Mouse (Mus musculus) limb, embryonic 14.5 days (tissue): ENCODE data around the gene Cib1. TPM values are rescaled to one million over a fixed set of nuclear protein-coding genes. Genes with fewer than 3 reads are reported as not detected.

Experiments
- ATAC-seq: fragments of 200-750 bp; cut with Nextera tagmentation; 2 replicates; pipeline ENCODE4 v1.8.0; 2017; ENCODE audit warnings: low read depth, moderate number of reproducible peaks, moderate TSS enrichment; ENCODE audit not compliant: low FRiP score
- DNase-seq: peaks from one replicate; pipeline ENCODE4 v3.0.0-alpha.2; 2015; ENCODE audit warnings: low spot score
- H3K27ac ChIP-seq: fragments of 300-500 bp; sonication (generic); replicated peaks from 2 replicates; pipeline ENCODE4 v1.5.1; 2014; ENCODE audit warnings: low read depth, mild to moderate bottlenecking, low read length, moderate library complexity, mixed read lengths
- H3K27me3 ChIP-seq: fragments of 300-500 bp; sonication (generic); 2 replicates; pipeline ENCODE4 v1.6.1; 2014; ENCODE audit warnings: low read length, mixed read lengths; ENCODE audit not compliant: control insufficient read depth, insufficient read depth
- H3K36me3 ChIP-seq: fragments of 300-500 bp; sonication (generic); 2 replicates; pipeline ENCODE4 v1.6.1; 2014; ENCODE audit warnings: mild to moderate bottlenecking, low read length, moderate library complexity, mixed read lengths; ENCODE audit not compliant: control insufficient read depth, insufficient read depth
- H3K4me1 ChIP-seq: fragments of 300-500 bp; sonication (generic); 2 replicates; pipeline ENCODE4 v1.6.1; 2014; ENCODE audit warnings: antibody characterized with exemption, low read length, mixed read lengths; ENCODE audit not compliant: control insufficient read depth, insufficient read depth
- H3K4me2 ChIP-seq: fragments of 300-500 bp; sonication (generic); replicated peaks from 2 replicates; pipeline ENCODE4 v1.6.1; 2014; ENCODE audit warnings: low read depth, mild to moderate bottlenecking, low read length, moderate library complexity; ENCODE audit not compliant: severe bottlenecking
- H3K4me3 ChIP-seq: fragments of 300-500 bp; sonication (generic); replicated peaks from 2 replicates; pipeline ENCODE4 v1.5.1; 2014; ENCODE audit warnings: low read length
- H3K9ac ChIP-seq: fragments of 300-500 bp; sonication (generic); 2 replicates; pipeline ENCODE4 v1.6.1; 2014; ENCODE audit warnings: mild to moderate bottlenecking, low read depth, low read length, moderate library complexity; ENCODE audit not compliant: severe bottlenecking
- H3K9me3 ChIP-seq: fragments of 300-500 bp; sonication (generic); 2 replicates; pipeline ENCODE4 v1.6.1; 2016; ENCODE audit warnings: low read length; ENCODE audit not compliant: control insufficient read depth
- POLR2A ChIP-seq: fragments of 200-500 bp; IDR thresholded peaks from 2 replicates; pipeline ENCODE4 v1.8.0; 2012; ENCODE audit warnings: inconsistent platforms, mild to moderate bottlenecking, moderate library complexity, borderline replicate concordance; ENCODE audit not compliant: insufficient read depth, insufficient read length; ENCODE audit errors: extremely low read depth
- WGBS: fragments of 180-500 bp; shearing (Covaris S2); extraction: QIAGEN DNeasy Blood & Tissue Kit; methylation state at CpG from one replicate; pipeline ENCODE4 v1.1.7; 2014; 5-methylcytosine and 5-hydroxymethylcytosine counted together
- polyA plus RNA-seq, 2 experiments: library from polyadenylated mRNA; depleted of rRNA in 1 of 2; stranded (reverse) in 1 of 2; unstranded in 1 of 2; fragments of >200 nt; fragmentation: Nextera tagmentation in 1 of 2; extraction: Ambion mirVana in 1 of 2; gene quantifications; 2 replicates each; pipeline versions ENCODE4 v1.2.1 to v1.2.3; 2012 to 2014

Cib1 gene
- polyA plus RNA-seq, 2 experiments = 37.8 to 66.1 TPM

GRCm38 (mm10) chr7:80179790-80180189, 52.8 kb downstream of the Cib1 start:
- no peak for ATAC-seq

GRCm38 (mm10) chr7:80179327-80179726, 53.3 kb downstream of the Cib1 start:
- H3K4me1 ChIP-seq = no peaks in the 10 kb centered on the region
- no peaks in the 10 kb centered on the region for H3K9me3 ChIP-seq
- ATAC-seq (no peak), DNase-seq (no peak)
- H3K9ac ChIP-seq = no peak overlapping the region
- no peaks in the 10 kb centered on the region for H3K36me3 ChIP-seq
- 93% methylated on average over 6 of the region's 6 CpGs for WGBS
- no peaks in the 10 kb centered on the region for H3K27me3 ChIP-seq
- no peak for TF ChIP-seq POLR2A
- no peak overlapping the region for H3K27ac ChIP-seq
- no peak overlapping the region for H3K4me3 ChIP-seq
- H3K4me2 ChIP-seq = no peak overlapping the region

More at GRCm38 (mm10) chr7:80179790-80180189, 52.8 kb downstream of the Cib1 start:
- Histone ChIP-seq H3K36me3 (no peaks in the 10 kb centered on the region), H3K4me3 (no peak overlapping the region), H3K27me3 (no peaks in the 10 kb centered on the region), H3K9me3 (no peaks in the 10 kb centered on the region), H3K9ac (no peak overlapping the region), H3K4me2 (no peak overlapping the region), H3K4me1 (no peaks in the 10 kb centered on the region), H3K27ac (no peak overlapping the region)
- no peak for DNase-seq
- no peak for TF ChIP-seq POLR2A
- 83% methylated on average over 6 of the region's 6 CpGs for WGBS

- Histone ChIP-seq H3K9ac (no peak overlapping the region), H3K4me3 (no peak overlapping the region), H3K36me3 (no peaks in the 10 kb centered on the region), H3K27me3 (no peaks in the 10 kb centered on the region), H3K4me2 (no peak overlapping the region), H3K4me1 (no peaks in the 10 kb centered on the region), H3K9me3 (no peaks in the 10 kb centered on the region), H3K27ac (no peak overlapping the region)
- 91% methylated on average over 10 of the region's 10 CpGs for WGBS
- no peak for DNase-seq
- TF ChIP-seq POLR2A = no peak
- ATAC-seq = no peak
Observed at GRCm38 (mm10) chr7:80178037-80178729, 54.4 kb downstream of the Cib1 start.

GRCm38 (mm10) chr7:80177438-80177837, 55.2 kb downstream of the Cib1 start:
- no peak for TF ChIP-seq POLR2A
- Histone ChIP-seq H3K27ac (no peak overlapping the region), H3K36me3 (no peaks in the 10 kb centered on the region), H3K9ac (no peak overlapping the region), H3K4me3 (no peak overlapping the region), H3K4me1 (no peaks in the 10 kb centered on the region), H3K9me3 (no peaks in the 10 kb centered on the region), H3K27me3 (no peaks in the 10 kb centered on the region), H3K4me2 (no peak overlapping the region)
- ATAC-seq (no peak), DNase-seq (no peak)
- 89% methylated on average over 3 of the region's 3 CpGs for WGBS

Other genes with a start within 250 kb of the Cib1 start
- gene Zfp710, start 208.0 kb downstream of the Cib1 start, polyA plus RNA-seq (2012; rRNA removed) = 24.7 and 35.5 TPM in 2 replicates
- 15.0 and 16.9 TPM in 2 replicates for gene Zfp710, start 208.0 kb downstream of the Cib1 start, polyA plus RNA-seq (2014; fragmentation: Nextera tagmentation; extraction: Ambion mirVana)
- gene Idh2, start 117.4 kb downstream of the Cib1 start, polyA plus RNA-seq (2012; rRNA removed) = 457 and 501 TPM in 2 replicates
- 580 and 595 TPM in 2 replicates for gene Idh2, start 117.4 kb downstream of the Cib1 start, polyA plus RNA-seq (2014; fragmentation: Nextera tagmentation; extraction: Ambion mirVana)
- gene Sema4b, start 46.0 kb downstream of the Cib1 start, polyA plus RNA-seq (2012; rRNA removed) = 8.2 and 12.3 TPM in 2 replicates
- 11.5 and 12.0 TPM in 2 replicates for gene Sema4b, start 46.0 kb downstream of the Cib1 start, polyA plus RNA-seq (2014; fragmentation: Nextera tagmentation; extraction: Ambion mirVana)
- 2.0 TPM in 2 replicates for gene Gdpgp1, start 52 bp upstream of the Cib1 start, polyA plus RNA-seq (2012; rRNA removed)
- 2.1 and 2.4 TPM in 2 replicates for gene Gdpgp1, start 52 bp upstream of the Cib1 start, polyA plus RNA-seq (2014; fragmentation: Nextera tagmentation; extraction: Ambion mirVana)
- 0.28 and 0.59 TPM in 2 replicates for gene Ttll13, start 13.6 kb upstream of the Cib1 start, polyA plus RNA-seq (2012; rRNA removed)
- gene Ttll13, start 13.6 kb upstream of the Cib1 start, polyA plus RNA-seq (2014; fragmentation: Nextera tagmentation; extraction: Ambion mirVana) = 0.73 and 0.94 TPM in 2 replicates
- 50.0 and 51.6 TPM in 2 replicates for gene Ngrn, start 28.4 kb upstream of the Cib1 start, polyA plus RNA-seq (2012; rRNA removed)
- 47.5 and 49.9 TPM in 2 replicates for gene Ngrn, start 28.4 kb upstream of the Cib1 start, polyA plus RNA-seq (2014; fragmentation: Nextera tagmentation; extraction: Ambion mirVana)
- 17.0 and 19.1 TPM in 2 replicates for gene Vps33b, start 36.8 kb upstream of the Cib1 start, polyA plus RNA-seq (2012; rRNA removed)
- 8.6 and 9.2 TPM in 2 replicates for gene Vps33b, start 36.8 kb upstream of the Cib1 start, polyA plus RNA-seq (2014; fragmentation: Nextera tagmentation; extraction: Ambion mirVana)
- gene Prc1, start 61.6 kb upstream of the Cib1 start, polyA plus RNA-seq (2012; rRNA removed) = 78.5 and 79.9 TPM in 2 replicates
- 109 and 111 TPM in 2 replicates for gene Prc1, start 61.6 kb upstream of the Cib1 start, polyA plus RNA-seq (2014; fragmentation: Nextera tagmentation; extraction: Ambion mirVana)
- 22.5 and 26.2 TPM in 2 replicates for gene Rccd1, start 91.6 kb upstream of the Cib1 start, polyA plus RNA-seq (2012; rRNA removed)
- 8.0 and 10.2 TPM in 2 replicates for gene Rccd1, start 91.6 kb upstream of the Cib1 start, polyA plus RNA-seq (2014; fragmentation: Nextera tagmentation; extraction: Ambion mirVana)
- gene Unc45a, start 108.2 kb upstream of the Cib1 start, polyA plus RNA-seq (2012; rRNA removed) = 55.1 and 62.6 TPM in 2 replicates
- 36.9 and 40.4 TPM in 2 replicates for gene Unc45a, start 108.2 kb upstream of the Cib1 start, polyA plus RNA-seq (2014; fragmentation: Nextera tagmentation; extraction: Ambion mirVana)
- 48.8 and 50.4 TPM in 2 replicates for gene Hddc3, start 110.3 kb upstream of the Cib1 start, polyA plus RNA-seq (2012; rRNA removed)
- gene Hddc3, start 110.3 kb upstream of the Cib1 start, polyA plus RNA-seq (2014; fragmentation: Nextera tagmentation; extraction: Ambion mirVana) = 23.1 and 23.8 TPM in 2 replicates
- gene Man2a2, start 138.6 kb upstream of the Cib1 start, polyA plus RNA-seq (2012; rRNA removed) = 64.8 and 89.1 TPM in 2 replicates
- 14.8 and 18.4 TPM in 2 replicates for gene Man2a2, start 138.6 kb upstream of the Cib1 start, polyA plus RNA-seq (2014; fragmentation: Nextera tagmentation; extraction: Ambion mirVana)
- 23.5 and 26.0 TPM in 2 replicates for gene Fes, start 155.1 kb upstream of the Cib1 start, polyA plus RNA-seq (2012; rRNA removed)
- gene Fes, start 155.1 kb upstream of the Cib1 start, polyA plus RNA-seq (2014; fragmentation: Nextera tagmentation; extraction: Ambion mirVana) = 12.6 and 14.5 TPM in 2 replicates
- 40.5 and 58.3 TPM in 2 replicates for gene Furin, start 172.6 kb upstream of the Cib1 start, polyA plus RNA-seq (2012; rRNA removed)
- 17.0 and 19.8 TPM in 2 replicates for gene Furin, start 172.6 kb upstream of the Cib1 start, polyA plus RNA-seq (2014; fragmentation: Nextera tagmentation; extraction: Ambion mirVana)